Mouse (Mus musculus): ENCODE measurements around the gene Rbm5. TPM values are rescaled to one million over a fixed set of nuclear protein-coding genes. Genes with fewer than 3 reads are reported as not detected.

Rbm5 gene
- polyA plus RNA-seq, 1 experiment = 16.1 TPM

GRCm38 (mm10) chr9:107714221-107714952, 56.4 kb downstream of the Rbm5 start:
- no peak for TF ChIP-seq GATA1 (IDR thresholded peaks at IDR 0.05; ENCODE audit: low read length)

GRCm38 (mm10) chr9:107709697-107710483, 60.9 kb downstream of the Rbm5 start, which contains the start of gene Sema3f:
TSS of gene Sema3f (minus strand) at chr9:107710475.
- TF ChIP-seq GATA1 (IDR thresholded peaks at IDR 0.05; ENCODE audit: low read length) = no peak

- no peak for TF ChIP-seq GATA1 (IDR thresholded peaks at IDR 0.05; ENCODE audit: low read length)
Observed at GRCm38 (mm10) chr9:107709096-107709696, 61.6 kb downstream of the Rbm5 start.

GRCm38 (mm10) chr9:107708439-107709095, 62.2 kb downstream of the Rbm5 start:
- TF ChIP-seq GATA1 (IDR thresholded peaks at IDR 0.05; ENCODE audit: low read length) = no peak

- no peak for TF ChIP-seq GATA1 (IDR thresholded peaks at IDR 0.05; ENCODE audit: low read length)
Observed at GRCm38 (mm10) chr9:107707701-107708438, 62.9 kb downstream of the Rbm5 start.

GRCm38 (mm10) chr9:107706781-107707211, 64.0 kb downstream of the Rbm5 start:
- TF ChIP-seq GATA1 (IDR thresholded peaks at IDR 0.05; ENCODE audit: low read length) = no peak

- TF ChIP-seq GATA1 (IDR thresholded peaks at IDR 0.05; ENCODE audit: low read length) = no peak
Observed at GRCm38 (mm10) chr9:107703337-107704122, 67.3 kb downstream of the Rbm5 start.

- TF ChIP-seq GATA1 (IDR thresholded peaks at IDR 0.05; ENCODE audit: low read length) = no peak
Observed at GRCm38 (mm10) chr9:107702606-107703185, 68.1 kb downstream of the Rbm5 start.

GRCm38 (mm10) chr9:107701594-107701993, 69.2 kb downstream of the Rbm5 start:
- TF ChIP-seq GATA1 (IDR thresholded peaks at IDR 0.05; ENCODE audit: low read length) = no peak

GRCm38 (mm10) chr9:107700114-107700571, 70.7 kb downstream of the Rbm5 start:
- no peak for TF ChIP-seq GATA1 (IDR thresholded peaks at IDR 0.05; ENCODE audit: low read length)

- TF ChIP-seq GATA1 (IDR thresholded peaks at IDR 0.05; ENCODE audit: low read length) = no peak
Observed at GRCm38 (mm10) chr9:107699376-107699980, 71.3 kb downstream of the Rbm5 start.

GRCm38 (mm10) chr9:107698611-107699190, 72.1 kb downstream of the Rbm5 start:
- TF ChIP-seq GATA1 (IDR thresholded peaks at IDR 0.05; ENCODE audit: low read length) = no peak
